In the genomic region with DNA sequence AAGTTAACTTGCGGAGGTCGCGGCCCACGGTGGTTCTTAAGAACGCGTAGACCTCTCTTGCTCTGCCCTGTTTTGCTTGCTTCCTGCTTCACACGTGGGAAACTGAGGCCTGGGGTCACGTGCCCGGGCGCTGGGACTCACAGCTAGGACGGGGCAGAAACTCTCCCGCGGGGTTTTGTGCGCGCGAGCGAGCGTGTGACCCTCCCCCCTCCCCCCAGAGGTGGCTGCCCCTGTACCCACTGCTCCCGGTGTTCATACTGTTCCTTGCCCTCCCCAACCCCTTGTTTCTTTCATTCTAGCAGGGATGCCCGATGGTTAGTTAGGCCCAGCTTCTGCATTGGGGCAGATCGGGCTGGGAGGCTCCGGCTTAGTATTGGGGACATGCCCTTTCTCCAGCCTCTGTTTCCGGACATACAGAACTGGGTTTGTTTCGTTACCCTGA, we compare ENCODE assay signal across 7 mouse cellular contexts. TPM values are rescaled to one million over a fixed set of nuclear protein-coding genes. Genes with fewer than 3 reads are reported as not detected.
A peak's percentile ranks its signal among the peaks of the same experiment; 100 is the strongest.
DNase-seq lines count a peak whose midpoint lies in the region; ATAC-seq and TF ChIP-seq lines count a peak whose summit lies in the region.

No protein-coding gene starts in this region.

- H3K4me3 ChIP-seq in thymus, adult 2 months (ENCODE audit: control insufficient read depth, insufficient read depth, low read length): peak overlapping the region; percentile 83
- H3K4me3 ChIP-seq in forebrain, embryonic 11.5 days (ENCODE audit: low read depth, low read length): peak overlapping the region; percentile 61
- peak overlapping the region; percentile 80 for H3K4me3 ChIP-seq in limb, embryonic 15.5 days
- H3K4me3 ChIP-seq in stomach, postnatal 0 days (ENCODE audit: low read depth, low read length): peak overlapping the region; percentile 78

- H3K9me3 ChIP-seq in forebrain, embryonic 11.5 days (ENCODE audit: control insufficient read depth, low read length): no peaks in the 10 kb centered on the region
- no peaks in the 10 kb centered on the region for H3K9me3 ChIP-seq in limb, embryonic 15.5 days
- H3K9me3 ChIP-seq in stomach, postnatal 0 days (ENCODE audit: control insufficient read depth, low read length): no peaks in the 10 kb centered on the region

- under 1% methylated on average over 24 of the region's 24 CpGs for WGBS in thymus, adult 2 months
- under 1% methylated on average over 24 of the region's 24 CpGs for WGBS in forebrain, embryonic 11.5 days
- under 1% methylated on average over 24 of the region's 24 CpGs for whole genome bisulfite sequencing in limb, embryonic 15.5 days
- WGBS in stomach, postnatal 0 days: under 1% methylated on average over 24 of the region's 24 CpGs

- DNase-seq in thymus, adult 2 months: no peak
- no peak for DNase-seq in thymus, postnatal 25 days
- no peak for DNase-seq in forebrain, embryonic 11.5 days (ENCODE audit: low spot score)
- no peak for DNase-seq in stomach, postnatal 0 days (ENCODE audit: low spot score)
- no peak for DNase-seq in adrenal gland, postnatal 10 days
- DNase-seq in frontal cortex, postnatal 25 days (ENCODE audit: low spot score in 2 of 2): no peak

- peak overlapping the region; percentile 87 for H3K4me2 ChIP-seq in forebrain, embryonic 11.5 days (ENCODE audit: low read depth, low read length, severe bottlenecking)
- peak overlapping the region; percentile 84 for H3K4me2 ChIP-seq in limb, embryonic 15.5 days
- peak overlapping the region; percentile 90 for H3K4me2 ChIP-seq in stomach, postnatal 0 days (replicated peaks; ENCODE audit: low read depth)

- no peak for TF ChIP-seq CTCF in thymus, adult 2 months (IDR thresholded peaks at IDR 0.05; ENCODE audit: borderline replicate concordance, control insufficient read depth, extremely low read depth, insufficient read depth, low read length, poor library complexity)
- no peak for TF ChIP-seq CTCF in stomach, postnatal 0 days (IDR thresholded peaks at IDR 0.05; ENCODE audit: low read depth)

- peak; percentile 23; the same call in 1 of the 2 replicates for TF ChIP-seq POLR2A in thymus, adult 2 months (IDR thresholded peaks at IDR 0.05; ENCODE audit: control insufficient read depth, extremely low read depth, insufficient read depth, low read length, poor library complexity)

- no peak overlapping the region for H3K27ac ChIP-seq in thymus, adult 2 months (ENCODE audit: control insufficient read depth, insufficient read depth, low read length)
- no peak overlapping the region for H3K27ac ChIP-seq in forebrain, embryonic 11.5 days (ENCODE audit: low read depth, low read length)
- H3K27ac ChIP-seq in limb, embryonic 15.5 days: peak overlapping the region; percentile 85
- peak overlapping the region; percentile 85 for H3K27ac ChIP-seq in stomach, postnatal 0 days (replicated peaks)

- TF ChIP-seq EP300 in stomach, postnatal 0 days (optimal IDR thresholded peaks at IDR 0.05): no peak

- peaks cover 52% of the 10 kb centered on the region for H3K4me1 ChIP-seq in thymus, adult 2 months (replicated peaks; ENCODE audit: control insufficient read depth, insufficient read depth, low read length)
- peaks cover 8% of the 10 kb centered on the region for H3K4me1 ChIP-seq in forebrain, embryonic 11.5 days (replicated peaks; ENCODE audit: control insufficient read depth, insufficient read depth, low read length)
- peaks cover 56% of the 10 kb centered on the region for H3K4me1 ChIP-seq in limb, embryonic 15.5 days
- H3K4me1 ChIP-seq in stomach, postnatal 0 days (replicated peaks; ENCODE audit: control insufficient read depth, insufficient read depth): no peaks in the 10 kb centered on the region

- H3K36me3 ChIP-seq in thymus, adult 2 months (ENCODE audit: control insufficient read depth, insufficient read depth, low read length): no peaks in the 10 kb centered on the region
- no peaks in the 10 kb centered on the region for H3K36me3 ChIP-seq in forebrain, embryonic 11.5 days (ENCODE audit: control insufficient read depth, insufficient read depth, low read length)
- H3K36me3 ChIP-seq in limb, embryonic 15.5 days: no peaks in the 10 kb centered on the region
- no peaks in the 10 kb centered on the region for H3K36me3 ChIP-seq in stomach, postnatal 0 days (ENCODE audit: control insufficient read depth, insufficient read depth, low read length)

- peak overlapping the region; percentile 75 for H3K9ac ChIP-seq in forebrain, embryonic 11.5 days (ENCODE audit: low read length)
- peak overlapping the region; percentile 76 for H3K9ac ChIP-seq in limb, embryonic 15.5 days
- H3K9ac ChIP-seq in stomach, postnatal 0 days (ENCODE audit: low read length): peak overlapping the region; percentile 89

- H3K27me3 ChIP-seq in thymus, adult 2 months (ENCODE audit: control insufficient read depth, insufficient read depth, low read length): no peaks in the 10 kb centered on the region
- H3K27me3 ChIP-seq in forebrain, embryonic 11.5 days (ENCODE audit: control insufficient read depth, insufficient read depth, low read length): no peaks in the 10 kb centered on the region
- H3K27me3 ChIP-seq in limb, embryonic 15.5 days: no peaks in the 10 kb centered on the region; the same call in 1 of the 2 replicates
- H3K27me3 ChIP-seq in stomach, postnatal 0 days (ENCODE audit: control insufficient read depth, insufficient read depth, low read length): no peaks in the 10 kb centered on the region

- no peak; the same call in none of the 2 replicates for ATAC-seq in forebrain, embryonic 11.5 days (replicated peaks; ENCODE audit: low FRiP score)
- no peak for ATAC-seq in limb, embryonic 15.5 days (ENCODE audit: insufficient number of reproducible peaks, low FRiP score, low TSS enrichment, low read depth)
- ATAC-seq in stomach, postnatal 0 days (ENCODE audit: low FRiP score, low TSS enrichment): no peak; the same call in 1 of the 2 replicates

RNA-seq across cellular contexts. Expression of a gene that starts 0.4 kb away (rescaled TPM):
- polyA plus RNA-seq in thymus, adult 2 months (2012; rRNA removed): 62.7 and 63.5 TPM in 2 replicates
- polyA plus RNA-seq in forebrain, embryonic 11.5 days (2014; fragmentation: Nextera tagmentation; extraction: Ambion mirVana): 30.9 and 34.3 TPM in 2 replicates
- 51.2 and 54.7 TPM in 2 replicates for polyA plus RNA-seq in limb, embryonic 15.5 days (2015; fragmentation: Nextera tagmentation; extraction: Ambion mirVana)
- polyA plus RNA-seq in stomach, postnatal 0 days (2015; fragmentation: Nextera tagmentation; extraction: Ambion mirVana): 29.2 and 30.2 TPM in 2 replicates
- 100 to 1,000 TPM; 116 to 169 TPM for total RNA-seq in adrenal gland, postnatal 10 days (2021)

RNA-seq across cellular contexts. Expression of a gene that starts 21.3 kb away (rescaled TPM):
- polyA plus RNA-seq in thymus, adult 2 months (2012; rRNA removed): 0.15 and 0.40 TPM in 2 replicates
- 0.48 and 0.73 TPM in 2 replicates for polyA plus RNA-seq in forebrain, embryonic 11.5 days (2014; fragmentation: Nextera tagmentation; extraction: Ambion mirVana)
- 2.6 and 3.6 TPM in 2 replicates for polyA plus RNA-seq in limb, embryonic 15.5 days (2015; fragmentation: Nextera tagmentation; extraction: Ambion mirVana)
- 1.7 and 2.0 TPM in 2 replicates for polyA plus RNA-seq in stomach, postnatal 0 days (2015; fragmentation: Nextera tagmentation; extraction: Ambion mirVana)
- 1 to 10 TPM; 1.4 to 2.2 TPM for total RNA-seq in adrenal gland, postnatal 10 days (2021)

RNA-seq across cellular contexts. Expression of a gene that starts 24.6 kb away (rescaled TPM):
- 0.41 and 3.1 TPM in 2 replicates for polyA plus RNA-seq in thymus, adult 2 months (2012; rRNA removed)
- 0.48 and 1.1 TPM in 2 replicates for polyA plus RNA-seq in forebrain, embryonic 11.5 days (2014; fragmentation: Nextera tagmentation; extraction: Ambion mirVana)
- 1.5 and 1.6 TPM in 2 replicates for polyA plus RNA-seq in limb, embryonic 15.5 days (2015; fragmentation: Nextera tagmentation; extraction: Ambion mirVana)
- 1.9 and 2.2 TPM in 2 replicates for polyA plus RNA-seq in stomach, postnatal 0 days (2015; fragmentation: Nextera tagmentation; extraction: Ambion mirVana)
- total RNA-seq in adrenal gland, postnatal 10 days (2021): 10 to 100 TPM in 1 of 2 experiments, 1 to 10 TPM in 1; 7.9 to 17.4 TPM

RNA-seq across cellular contexts. Expression of a gene that starts 49.2 kb away (rescaled TPM):
- 58.9 and 63.2 TPM in 2 replicates for polyA plus RNA-seq in thymus, adult 2 months (2012; rRNA removed)
- 32.5 and 33.7 TPM in 2 replicates for polyA plus RNA-seq in forebrain, embryonic 11.5 days (2014; fragmentation: Nextera tagmentation; extraction: Ambion mirVana)
- polyA plus RNA-seq in limb, embryonic 15.5 days (2015; fragmentation: Nextera tagmentation; extraction: Ambion mirVana): 28.3 and 28.7 TPM in 2 replicates
- polyA plus RNA-seq in stomach, postnatal 0 days (2015; fragmentation: Nextera tagmentation; extraction: Ambion mirVana): 12.4 and 12.9 TPM in 2 replicates
- total RNA-seq in adrenal gland, postnatal 10 days (2021): 10 to 100 TPM; 28.4 to 32.3 TPM

Comparison
In these comparisons a context has a peak if more than half of its experiments do, and no peak if none do; other contexts are left out.
1. H3K27ac ChIP-seq: peak in limb, embryonic 15.5 days (single experiment) and stomach, postnatal 0 days (single experiment); none in thymus, adult 2 months (single experiment) and forebrain, embryonic 11.5 days (single experiment).
2. Peak in every context shown above with its lines, with median percentiles within 50 percentile points of each other: H3K4me3 ChIP-seq, H3K4me2 ChIP-seq and H3K9ac ChIP-seq.